33 mouse cellular contexts compared by ENCODE assay signal in genomic region chr13:41263304-41264006, GRCm38 (mm10). TPM values are rescaled to one million over a fixed set of nuclear protein-coding genes. Genes with fewer than 3 reads are reported as not detected.
DNase-seq lines count a peak whose midpoint lies in the region; ATAC-seq lines count a peak whose summit lies in the region.
"Had no signal": no experiment of that assay in that cellular context is flagged by ENCODE, and none has a peak within 500 bp of the region (broad histone marks: within the 10 kb centered on the region; RNA-seq: fewer than 3 reads in every experiment).

No protein-coding gene starts in this region.

- H3K36me3 ChIP-seq in forebrain, embryonic 15.5 days, result no peaks in the 10 kb centered on the region
- H3K36me3 ChIP-seq: embryonic facial prominence, embryonic 12.5 days; embryonic facial prominence, embryonic 15.5 days; hindbrain, embryonic 10.5 days; hindbrain, embryonic 13.5 days; intestine, embryonic 15.5 days had no signal

- H3K9ac ChIP-seq in forebrain, embryonic 15.5 days (replicated peaks), result no peak overlapping the region
- H3K9ac ChIP-seq: embryonic facial prominence, embryonic 12.5 days; embryonic facial prominence, embryonic 15.5 days; hindbrain, embryonic 13.5 days; intestine, embryonic 15.5 days had no signal

- no peaks in the 10 kb centered on the region for H3K27me3 ChIP-seq in forebrain, embryonic 15.5 days
- H3K27me3 ChIP-seq: embryonic facial prominence, embryonic 12.5 days; embryonic facial prominence, embryonic 15.5 days; hindbrain, embryonic 13.5 days; intestine, embryonic 15.5 days had no signal

- DNase-seq in heart, adult 11 months, result peak; percentile 80
- DNase-seq in heart, postnatal 10 days, result no peak
- peak; percentile 25 for DNase-seq in adipocyte (ENCODE audit: low spot score)
- no peak for DNase-seq in frontal cortex, adult 2 months (ENCODE audit: extremely low spot score in 1 of 2, low spot score in 1 of 2)
- DNase-seq in embryo, embryonic 10.5 days (ENCODE audit: low spot score), result no peak
- DNase-seq: adrenal gland, postnatal 10 days; adrenal gland, postnatal 36 days; cerebellum, adult 11-12 months; cerebellum, adult 8-10 months; cerebellum, postnatal 10 days; cerebellum, postnatal 36 days; gastrocnemius, postnatal 25 days; heart, postnatal 36 days had no signal

- 0 out of 2 replicates have a peak, but pooled peaks have one; percentile 52 for ATAC-seq in common myeloid progenitor, adult 5-6 weeks (replicated peaks; ENCODE audit: low read depth, poor library complexity, severe bottlenecking)
- peak; percentile 79 for ATAC-seq in megakaryocyte, adult 5-6 weeks (ENCODE audit: poor library complexity, severe bottlenecking)
- no peak for ATAC-seq in forebrain, embryonic 15.5 days (replicated peaks)
- ATAC-seq: activated CD4-positive, CD25-positive, alpha-beta regulatory T cell, adult 4 months; forebrain, embryonic 16.5 days; hindbrain, embryonic 16.5 days; intestine, embryonic 15.5 days had no signal

- H3K9me3 ChIP-seq in forebrain, embryonic 15.5 days, result no peaks in the 10 kb centered on the region
- H3K9me3 ChIP-seq: embryonic facial prominence, embryonic 12.5 days; embryonic facial prominence, embryonic 15.5 days; hindbrain, embryonic 10.5 days; hindbrain, embryonic 13.5 days; intestine, embryonic 15.5 days had no signal

- 87% methylated on average over 5 of the region's 5 CpGs for WGBS in forebrain, embryonic 15.5 days

- H3K27ac ChIP-seq in forebrain, embryonic 15.5 days (replicated peaks), result no peak overlapping the region
- H3K27ac ChIP-seq: embryonic facial prominence, embryonic 12.5 days; embryonic facial prominence, embryonic 15.5 days; hindbrain, embryonic 10.5 days; hindbrain, embryonic 13.5 days; intestine, embryonic 15.5 days had no signal

- intact Hi-C loops in heart, postnatal 10 days (cut with DNase I), result no loop called here

- H3K4me2 ChIP-seq in forebrain, embryonic 15.5 days (replicated peaks), result no peak overlapping the region
- H3K4me2 ChIP-seq: embryonic facial prominence, embryonic 12.5 days; embryonic facial prominence, embryonic 15.5 days; heart, embryonic 11.5 days; hindbrain, embryonic 13.5 days; intestine, embryonic 15.5 days had no signal

- no peak overlapping the region for H3K4me3 ChIP-seq in forebrain, embryonic 15.5 days
- H3K4me3 ChIP-seq: embryonic facial prominence, embryonic 12.5 days; embryonic facial prominence, embryonic 15.5 days; hindbrain, embryonic 10.5 days; hindbrain, embryonic 13.5 days; intestine, embryonic 15.5 days had no signal

- no peaks in the 10 kb centered on the region for H3K4me1 ChIP-seq in forebrain, embryonic 15.5 days
- H3K4me1 ChIP-seq: embryonic facial prominence, embryonic 15.5 days; intestine, embryonic 15.5 days had no signal

RNA-seq across cellular contexts. Expression of gene Gm17364, which starts 10.3 kb away (rescaled TPM):
- not detected for total RNA-seq in heart, postnatal 10 days (2021)
- total RNA-seq in common myeloid progenitor, adult 5-6 weeks (2017), result not detected in 2 replicates
- not detected in 2 replicates for total RNA-seq in megakaryocyte, adult 5-6 weeks (2015)
- not detected in 2 replicates for total RNA-seq in megakaryocyte, adult 5-6 weeks (2017)
- not detected in 2 replicates for polyA plus RNA-seq in forebrain, embryonic 15.5 days (2015; fragmentation: Nextera tagmentation; extraction: Ambion mirVana)
- not detected in 2 replicates for polyA plus RNA-seq in frontal cortex, adult 2 months (2012; rRNA removed)
- total RNA-seq: adrenal gland, adult 18-20 months; adrenal gland, postnatal 10 days; adrenal gland, postnatal 36 days; ES-E14; gastrocnemius, adult 8-10 months; gastrocnemius, postnatal 25 days; heart, adult 8-10 months; heart, postnatal 36 days had no signal
- polyA plus RNA-seq: activated CD4-positive, CD25-positive, alpha-beta regulatory T cell, adult 4 months; embryonic facial prominence, embryonic 12.5 days; embryonic facial prominence, embryonic 15.5 days; forebrain, embryonic 11.5 days; forebrain, embryonic 16.5 days; gonadal fat pad, adult 2 months; heart, embryonic 11.5 days; heart, embryonic 14.5 days; heart, postnatal 0 days; hindbrain, embryonic 10.5 days; hindbrain, embryonic 13.5 days; hindbrain, embryonic 16.5 days; intestine, embryonic 15.5 days had no signal

RNA-seq across cellular contexts. Expression of gene Smim13, which starts 13.8 kb away (rescaled TPM):
- total RNA-seq in heart, postnatal 10 days (2021), result 10 to 100 TPM; 19.8 to 21.9 TPM
- total RNA-seq in common myeloid progenitor, adult 5-6 weeks (2017), result 20.8 and 22.7 TPM in 2 replicates
- 8.8 and 12.4 TPM in 2 replicates for total RNA-seq in megakaryocyte, adult 5-6 weeks (2015)
- 8.5 and 9.9 TPM in 2 replicates for total RNA-seq in megakaryocyte, adult 5-6 weeks (2017)
- 22.3 and 25.0 TPM in 2 replicates for polyA plus RNA-seq in forebrain, embryonic 15.5 days (2015; fragmentation: Nextera tagmentation; extraction: Ambion mirVana)
- 101 and 102 TPM in 2 replicates for polyA plus RNA-seq in frontal cortex, adult 2 months (2012; rRNA removed)

RNA-seq across cellular contexts. Expression of gene Elovl2, which starts 43.2 kb away (rescaled TPM):
- under 1 TPM; 0.31 to 0.50 TPM for total RNA-seq in heart, postnatal 10 days (2021)
- total RNA-seq in common myeloid progenitor, adult 5-6 weeks (2017), result not detected in 2 replicates
- total RNA-seq in megakaryocyte, adult 5-6 weeks (2015), result not detected in 2 replicates
- total RNA-seq in megakaryocyte, adult 5-6 weeks (2017), result not detected in 2 replicates
- 45.5 and 47.4 TPM in 2 replicates for polyA plus RNA-seq in forebrain, embryonic 15.5 days (2015; fragmentation: Nextera tagmentation; extraction: Ambion mirVana)
- polyA plus RNA-seq in frontal cortex, adult 2 months (2012; rRNA removed), result 15.2 and 16.6 TPM in 2 replicates
- total RNA-seq: gastrocnemius, postnatal 25 days had no signal
- polyA plus RNA-seq: activated CD4-positive, CD25-positive, alpha-beta regulatory T cell, adult 4 months had no signal

Comparison
In these comparisons a context has a peak if more than half of its experiments do, and no peak if none do; other contexts are left out.
1. DNase-seq: peak in heart, adult 11 months (single experiment) and adipocyte (single experiment); none in heart, postnatal 10 days (0 of 2), frontal cortex, adult 2 months (0 of 2) and embryo, embryonic 10.5 days (single experiment).